Mouse (Mus musculus) embryonic facial prominence, embryonic 15.5 days (tissue): ENCODE data around the gene Sox10. TPM values are rescaled to one million over a fixed set of nuclear protein-coding genes. Genes with fewer than 3 reads are reported as not detected.

Source experiments
- ATAC-seq: fragments of 200-750 bp; cut with Nextera tagmentation; 2 replicates; pipeline ENCODE4 v1.8.0; 2017; ENCODE audit warnings: low read depth, moderate TSS enrichment; ENCODE audit not compliant: insufficient number of reproducible peaks, low FRiP score, low TSS enrichment
- H3K27ac ChIP-seq: fragments of 300-500 bp; sonication (generic); replicated peaks from 2 replicates; pipeline ENCODE4 v1.5.1; 2015; ENCODE audit warnings: mild to moderate bottlenecking, inconsistent platforms
- H3K27me3 ChIP-seq: fragments of 300-500 bp; sonication (generic); 2 replicates; pipeline ENCODE4 v1.6.1; 2015; ENCODE audit warnings: inconsistent platforms
- H3K36me3 ChIP-seq: fragments of 300-500 bp; sonication (generic); 2 replicates; pipeline ENCODE4 v1.6.1; 2015; ENCODE audit warnings: mild to moderate bottlenecking, inconsistent platforms
- H3K4me1 ChIP-seq: fragments of 300-500 bp; sonication (generic); 2 replicates; pipeline ENCODE4 v1.6.1; 2015; ENCODE audit warnings: inconsistent platforms
- H3K4me2 ChIP-seq: fragments of 300-500 bp; sonication (generic); replicated peaks from 2 replicates; pipeline ENCODE4 v1.6.1; 2015; ENCODE audit warnings: mild to moderate bottlenecking, inconsistent platforms
- H3K4me3 ChIP-seq: fragments of 300-500 bp; sonication (generic); replicated peaks from 2 replicates; pipeline ENCODE4 v1.5.1; 2015; ENCODE audit warnings: mild to moderate bottlenecking, inconsistent platforms
- H3K9ac ChIP-seq: fragments of 300-500 bp; sonication (generic); 2 replicates; pipeline ENCODE4 v1.6.1; 2015; ENCODE audit warnings: inconsistent platforms
- H3K9me3 ChIP-seq: fragments of 300-500 bp; sonication (generic); replicated peaks from 2 replicates; pipeline ENCODE4 v1.6.1; 2016; ENCODE audit warnings: inconsistent platforms
- WGBS: fragments of 180-500 bp; shearing (Covaris S2); methylation state at CpG from one replicate; pipeline ENCODE4 v1.1.7; 2015; 5-methylcytosine and 5-hydroxymethylcytosine counted together
- polyA plus RNA-seq: library from polyadenylated mRNA; unstranded; fragments of >200 nt; fragmentation: Nextera tagmentation; extraction: Ambion mirVana; gene quantifications from 2 replicates; pipeline ENCODE4 v1.2.1, GENCODE M21; 2015

Gene Sox10
- polyA plus RNA-seq, 1 experiment from 2014 or later: 12.5 TPM

GRCm38 (mm10) chr15:79122546-79122945 lies 42.5 kb downstream of the Sox10 start:
- H3K27me3 ChIP-seq: no peaks in the 10 kb centered on the region
- no peak overlapping the region for H3K27ac ChIP-seq
- no peak for ATAC-seq
- peaks cover 98% of the 10 kb centered on the region for H3K36me3 ChIP-seq
- no peak overlapping the region for H3K9ac ChIP-seq
- H3K4me1 ChIP-seq: no peaks in the 10 kb centered on the region
- H3K4me3 ChIP-seq: no peak overlapping the region
- no peak overlapping the region for H3K4me2 ChIP-seq
- no peaks in the 10 kb centered on the region for H3K9me3 ChIP-seq
- WGBS: 83% methylated on average over 13 of the region's 13 CpGs

- H3K9me3 ChIP-seq: no peaks in the 10 kb centered on the region
- 58% methylated on average over 4 of the region's 4 CpGs for WGBS
Measured at GRCm38 (mm10) chr15:79122119-79122518, 42.9 kb downstream of the Sox10 start.

DNA sequence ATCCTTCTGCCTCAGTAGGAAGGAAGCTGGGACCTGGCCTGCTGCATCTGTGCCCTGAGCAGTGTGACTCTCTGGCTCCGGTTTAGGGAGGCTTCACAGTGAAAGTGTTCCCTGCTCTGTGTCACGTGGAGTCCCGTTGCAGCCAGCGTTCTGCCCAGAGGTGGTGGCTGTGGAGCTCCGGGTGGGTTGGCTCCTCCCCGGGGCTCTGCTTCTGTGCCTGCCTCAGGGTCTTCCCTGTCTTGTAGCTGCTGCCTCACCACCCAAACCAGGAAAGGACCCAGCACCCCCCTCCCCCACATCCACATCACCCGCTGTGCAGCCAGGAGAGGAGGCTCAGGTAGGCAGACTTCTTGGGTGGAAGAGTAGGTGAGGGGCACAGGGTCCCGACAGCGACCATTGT lies 45.5 kb downstream of the Sox10 start:
- H3K27ac ChIP-seq: no peak overlapping the region
- H3K36me3 ChIP-seq: peaks cover 96% of the 10 kb centered on the region
- no peak overlapping the region for H3K4me2 ChIP-seq
- H3K4me3 ChIP-seq: no peak overlapping the region
- WGBS: 74% methylated on average over 9 of the region's 9 CpGs
- no peak overlapping the region for H3K9ac ChIP-seq
- ATAC-seq: no peak
- no peaks in the 10 kb centered on the region for H3K27me3 ChIP-seq
- no peaks in the 10 kb centered on the region for H3K9me3 ChIP-seq
- H3K4me1 ChIP-seq: no peaks in the 10 kb centered on the region

More at GRCm38 (mm10) chr15:79122119-79122518, 42.9 kb downstream of the Sox10 start:
- H3K36me3 ChIP-seq: peaks cover 98% of the 10 kb centered on the region
- H3K27me3 ChIP-seq: no peaks in the 10 kb centered on the region
- no peak overlapping the region for H3K4me3 ChIP-seq
- no peaks in the 10 kb centered on the region for H3K4me1 ChIP-seq
- no peak overlapping the region for H3K27ac ChIP-seq
- H3K9ac ChIP-seq: no peak overlapping the region
- H3K4me2 ChIP-seq: no peak overlapping the region
- no peak for ATAC-seq

GRCm38 (mm10) chr15:79115276-79115675 lies 49.8 kb downstream of the Sox10 start:
- ATAC-seq: no peak
- no peak overlapping the region for H3K27ac ChIP-seq
- peaks cover 67% of the 10 kb centered on the region for H3K36me3 ChIP-seq
- H3K27me3 ChIP-seq: no peaks in the 10 kb centered on the region
- H3K9me3 ChIP-seq: no peaks in the 10 kb centered on the region
- WGBS: 55% methylated on average over 5 of the region's 5 CpGs
- H3K4me3 ChIP-seq: no peak overlapping the region
- H3K4me2 ChIP-seq: no peak overlapping the region
- no peak overlapping the region for H3K9ac ChIP-seq
- peaks cover 17% of the 10 kb centered on the region for H3K4me1 ChIP-seq

DNA sequence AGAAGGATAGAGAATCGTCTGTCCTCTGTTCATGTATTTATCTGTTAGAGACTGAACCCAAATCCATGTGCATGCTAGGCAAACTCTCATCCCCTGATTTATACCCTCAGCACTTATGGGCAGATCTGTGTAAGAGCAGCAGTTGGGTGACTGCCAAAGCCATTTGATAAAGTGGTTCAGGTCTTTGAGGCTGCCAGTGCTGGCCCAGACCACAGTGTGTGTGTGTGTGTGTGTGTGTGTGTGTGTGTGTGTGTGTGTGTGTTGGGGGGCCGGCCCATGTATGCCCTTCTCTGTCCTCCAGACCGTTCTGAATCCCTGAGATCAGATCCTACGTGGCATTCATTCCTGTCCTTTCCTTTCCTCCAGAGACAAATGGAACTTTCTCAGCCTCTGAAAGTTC lies 53.3 kb downstream of the Sox10 start:
- ATAC-seq: no peak
- Histone ChIP-seq H3K9me3 (no peaks in the 10 kb centered on the region), H3K4me2 (no peak overlapping the region), H3K27me3 (no peaks in the 10 kb centered on the region), H3K36me3 (peaks cover 35% of the 10 kb centered on the region), H3K4me3 (no peak overlapping the region), H3K9ac (no peak overlapping the region), H3K4me1 (peaks cover 33% of the 10 kb centered on the region), H3K27ac (no peak overlapping the region)
- 80% methylated on average over 4 of the region's 4 CpGs for WGBS

DNA sequence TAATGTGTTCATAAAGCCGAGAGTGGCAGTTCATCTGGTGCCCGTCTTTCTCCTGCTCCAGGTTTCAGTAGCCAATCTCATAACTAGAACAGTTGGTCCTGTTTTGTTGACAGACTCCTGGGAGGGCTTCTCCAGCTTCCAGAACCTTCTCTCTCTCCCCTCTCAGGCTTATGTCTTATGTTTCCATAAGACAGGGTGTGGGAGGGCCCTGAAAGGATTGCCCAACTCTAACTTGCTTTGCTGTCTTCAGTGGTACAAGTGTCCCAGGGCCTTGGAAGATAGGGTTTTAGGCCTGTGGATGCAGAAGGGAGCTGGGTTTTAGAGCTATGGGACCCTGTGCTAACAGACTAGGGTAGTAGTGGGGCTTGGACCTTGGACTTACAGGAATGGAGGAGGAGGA lies 54.5 kb downstream of the Sox10 start:
- WGBS: 44% methylated on average over 2 of the region's 2 CpGs
- Histone ChIP-seq H3K4me3 (peak overlapping the region; percentile 69), H3K27me3 (no peaks in the 10 kb centered on the region), H3K36me3 (peaks cover 23% of the 10 kb centered on the region), H3K27ac (no peak overlapping the region), H3K4me2 (peak overlapping the region; percentile 92), H3K4me1 (peaks cover 33% of the 10 kb centered on the region), H3K9me3 (no peaks in the 10 kb centered on the region), H3K9ac (0 out of 2 replicates have a peak overlapping the region, but pooled peaks have one; percentile 70)
- ATAC-seq: no peak

GRCm38 (mm10) chr15:79110031-79110430 lies 55.0 kb downstream of the Sox10 start:
- 13% methylated on average over 9 of the region's 9 CpGs for WGBS
- peaks cover 18% of the 10 kb centered on the region for H3K36me3 ChIP-seq

GRCm38 (mm10) chr15:79109321-79109934 lies 55.6 kb downstream of the Sox10 start:
- peak; percentile 36 for ATAC-seq
- under 1% methylated on average over 46 of the region's 46 CpGs for WGBS

More at GRCm38 (mm10) chr15:79110031-79110430, 55.0 kb downstream of the Sox10 start:
- H3K4me2 ChIP-seq: peak overlapping the region; percentile 92
- peak overlapping the region; percentile 90; the same call in 1 of the 2 replicates for H3K27ac ChIP-seq
- H3K4me3 ChIP-seq: peak overlapping the region; percentile 69
- ATAC-seq: no peak
- no peaks in the 10 kb centered on the region for H3K27me3 ChIP-seq
- H3K9ac ChIP-seq: peak overlapping the region; percentile 70; the same call in 1 of the 2 replicates
- H3K4me1 ChIP-seq: peaks cover 33% of the 10 kb centered on the region
- H3K9me3 ChIP-seq: no peaks in the 10 kb centered on the region

GRCm38 (mm10) chr15:79108421-79109320 lies 56.4 kb downstream of the Sox10 start, which contains the start of gene Micall1:
Micall1 (plus strand) TSS chr15:79108898.
- Histone ChIP-seq H3K4me3 (peak within 1 kb of the TSS; percentile 69), H3K9ac (peak within 1 kb of the TSS; percentile 70), H3K9me3 (no peaks in the 10 kb centered on the region), H3K36me3 (0 out of 2 replicates have a peak, but pooled peaks cover 8% of the 10 kb centered on the region), H3K27me3 (no peaks in the 10 kb centered on the region), H3K4me1 (peaks cover 33% of the 10 kb centered on the region), H3K4me2 (peak within 1 kb of the TSS; percentile 92), H3K27ac (peak within 1 kb of the TSS; percentile 90)
- peak; percentile 83 for ATAC-seq
- WGBS: under 1% methylated on average over 67 of the region's 85 CpGs

More at GRCm38 (mm10) chr15:79109321-79109934, 55.6 kb downstream of the Sox10 start:
- peak overlapping the region; percentile 90 for H3K27ac ChIP-seq
- H3K27me3 ChIP-seq: no peaks in the 10 kb centered on the region
- H3K4me3 ChIP-seq: peak overlapping the region; percentile 69
- H3K4me1 ChIP-seq: peaks cover 33% of the 10 kb centered on the region
- peak overlapping the region; percentile 92 for H3K4me2 ChIP-seq
- no peaks in the 10 kb centered on the region for H3K9me3 ChIP-seq
- H3K9ac ChIP-seq: peak overlapping the region; percentile 70
- H3K36me3 ChIP-seq: peaks cover 12% of the 10 kb centered on the region; the same call in 1 of the 2 replicates

DNA sequence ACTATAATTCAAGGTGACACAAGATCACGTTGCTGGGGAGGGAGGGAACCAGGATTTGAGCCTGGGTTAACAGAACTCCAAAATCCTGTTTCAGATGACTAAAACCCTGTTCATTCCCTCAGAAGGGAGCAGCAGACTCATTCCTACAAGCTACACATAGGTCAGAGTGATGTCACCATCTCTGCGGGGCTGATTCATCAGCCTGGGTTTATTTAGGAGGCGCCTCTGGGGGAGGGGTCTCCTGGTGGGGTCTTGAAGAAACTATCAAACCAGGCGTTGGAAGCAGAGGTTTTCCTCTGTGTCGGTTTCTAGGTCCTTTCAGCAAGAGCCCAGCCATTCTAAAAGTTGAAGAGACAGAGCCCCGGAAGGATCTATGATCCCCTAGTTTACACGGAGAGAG lies 57.1 kb downstream of the Sox10 start:
- H3K4me2 ChIP-seq: peak overlapping the region; percentile 92
- H3K27ac ChIP-seq: peak overlapping the region; percentile 90
- H3K4me3 ChIP-seq: peak overlapping the region; percentile 69
- H3K27me3 ChIP-seq: no peaks in the 10 kb centered on the region
- H3K4me1 ChIP-seq: peaks cover 33% of the 10 kb centered on the region
- no peak for ATAC-seq
- 0 out of 2 replicates have a peak, but pooled peaks cover 7% of the 10 kb centered on the region for H3K36me3 ChIP-seq
- H3K9me3 ChIP-seq: no peaks in the 10 kb centered on the region
- WGBS: 14% methylated on average over 7 of the region's 7 CpGs
- peak overlapping the region; percentile 70; the same call in 1 of the 2 replicates for H3K9ac ChIP-seq

DNA sequence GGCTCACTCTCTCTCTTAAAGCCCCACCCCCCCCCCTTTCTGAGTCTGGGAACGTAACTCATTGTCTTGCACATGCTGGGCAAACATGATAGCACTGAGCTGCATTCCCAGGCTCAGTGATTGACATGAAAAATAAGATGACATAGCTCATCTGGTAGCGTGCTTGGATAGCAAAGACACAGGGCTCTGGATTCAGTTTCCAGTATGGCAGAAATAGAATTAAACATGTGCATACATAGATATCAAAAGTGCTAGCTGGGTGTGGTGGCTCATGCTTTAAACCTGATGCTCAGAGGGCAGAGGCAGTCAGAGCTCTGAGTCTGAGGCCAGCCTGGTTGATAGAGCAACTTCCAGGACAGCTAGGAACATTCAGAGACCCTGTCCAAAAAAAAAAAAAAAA lies 59.2 kb downstream of the Sox10 start:
- WGBS: 44% methylated on average over 2 of the region's 2 CpGs
- Histone ChIP-seq H3K27ac (no peak overlapping the region), H3K9me3 (no peaks in the 10 kb centered on the region), H3K4me2 (no peak overlapping the region), H3K9ac (no peak overlapping the region), H3K36me3 (no peaks in the 10 kb centered on the region), H3K4me1 (peaks cover 31% of the 10 kb centered on the region), H3K27me3 (no peaks in the 10 kb centered on the region), H3K4me3 (no peak overlapping the region)
- ATAC-seq: no peak
